Mouse (Mus musculus) MEL (cell line): Measurements from ENCODE around the gene Acoxl. TPM values are rescaled to one million over a fixed set of nuclear protein-coding genes. Genes with fewer than 3 reads are reported as not detected.

Experiments used
- DNase-seq: peaks from one replicate; pipeline ENCODE4 v3.0.0; 2011; ENCODE audit warnings: low read depth, low spot score
- H3K27ac ChIP-seq: 2 replicates; pipeline ENCODE4 v1.5.1; 2012; ENCODE audit warnings: low read depth, mild to moderate bottlenecking, control low read depth, low read length, moderate library complexity; ENCODE audit not compliant: control insufficient read depth
- H3K27me3 ChIP-seq, 2 experiments: fragments of 150-350 bp in 1 of 2; sonication (generic) in 1 of 2; 2 replicates each; pipeline ENCODE4 v1.6.1; 2012; ENCODE audit warnings: low read length in 2 of 2, mild to moderate bottlenecking in 2 of 2, improper control_type of control experiment in 1 of 2, moderate library complexity in 1 of 2; ENCODE audit not compliant: insufficient read depth in 2 of 2, control insufficient read depth in 1 of 2
- H3K36me3 ChIP-seq, 2 experiments: 2 replicates each; pipeline ENCODE4 v1.6.1; 2012 to 2014; ENCODE audit warnings: low read length in 2 of 2, improper control_type of control experiment in 1 of 2, inconsistent platforms in 1 of 2, mild to moderate bottlenecking in 1 of 2; ENCODE audit not compliant: insufficient read depth in 2 of 2, control insufficient read depth in 1 of 2
- H3K4me1 ChIP-seq, 2 experiments: fragments of 150-350 bp in 1 of 2; sonication (generic) in 1 of 2; 2 replicates each; pipeline ENCODE4 v1.6.1; 2012; ENCODE audit warnings: low read length in 2 of 2, improper control_type of control experiment in 1 of 2, mild to moderate bottlenecking in 1 of 2; ENCODE audit not compliant: insufficient read depth in 2 of 2, control insufficient read depth in 1 of 2
- H3K4me3 ChIP-seq, 2 experiments: fragments of 150-350 bp in 1 of 2; sonication (generic) in 1 of 2; 2 replicates each; pipeline ENCODE4 v1.5.1; 2012; ENCODE audit warnings: low read depth in 2 of 2, low read length in 2 of 2, mild to moderate bottlenecking in 2 of 2, moderate library complexity in 2 of 2, control low read depth in 1 of 2, improper control_type of control experiment in 1 of 2; ENCODE audit not compliant: control insufficient read depth in 1 of 2, insufficient read depth in 1 of 2
- H3K79me2 ChIP-seq: 2 replicates; pipeline ENCODE4 v1.6.1; 2012; ENCODE audit warnings: mild to moderate bottlenecking, low read length, moderate library complexity; ENCODE audit not compliant: control insufficient read depth, poor library complexity, insufficient read depth
- H3K9ac ChIP-seq: 2 replicates; pipeline ENCODE4 v1.6.1; 2012; ENCODE audit warnings: low read depth, mild to moderate bottlenecking, control low read depth, low read length, moderate library complexity; ENCODE audit not compliant: control insufficient read depth, poor library complexity, severe bottlenecking
- H3K9me3 ChIP-seq: fragments of 150-350 bp; sonication (generic); replicated peaks from 2 replicates; pipeline ENCODE4 v1.6.1; 2012; ENCODE audit warnings: mild to moderate bottlenecking, low read length, improper control_type of control experiment, moderate library complexity; ENCODE audit not compliant: insufficient read depth
- BHLHE40 ChIP-seq: IDR thresholded peaks from 2 replicates; pipeline ENCODE4 v1.6.1; 2012; ENCODE audit warnings: low read depth, mild to moderate bottlenecking, inconsistent platforms, low read length, improper control_type of control experiment, borderline replicate concordance
- CHD2 ChIP-seq: IDR thresholded peaks from 2 replicates; pipeline ENCODE4 v1.6.1; 2011; ENCODE audit warnings: low read length, improper control_type of control experiment
- CTCF ChIP-seq, 3 experiments: IDR thresholded peaks in 2 of 3; conservative IDR thresholded peaks in 1 of 3; 2 replicates each; pipeline ENCODE4 v1.5.1; 2011 to 2012; ENCODE audit warnings: low read length in 3 of 3, low read depth in 2 of 3, mild to moderate bottlenecking in 2 of 3, improper control_type of control experiment in 1 of 3, inconsistent platforms in 1 of 3, mixed read lengths in 1 of 3, moderate library complexity in 1 of 3; ENCODE audit not compliant: control insufficient read depth in 1 of 3, insufficient read depth in 1 of 3, poor library complexity in 1 of 3, severe bottlenecking in 1 of 3
- E2F4 ChIP-seq: IDR thresholded peaks from 2 replicates; pipeline ENCODE4 v1.6.1; 2011; ENCODE audit warnings: low read depth, low read length, improper control_type of control experiment, borderline replicate concordance
- ELF1 ChIP-seq: IDR thresholded peaks from 2 replicates; pipeline ENCODE4 v1.6.1; 2014; ENCODE audit warnings: low read depth, mild to moderate bottlenecking, inconsistent platforms, low read length, improper control_type of control experiment, moderate library complexity
- EP300 ChIP-seq, 2 experiments: IDR thresholded peaks; 2 replicates each; pipeline ENCODE4 v1.6.1; 2011; ENCODE audit warnings: improper control_type of control experiment in 2 of 2, low read length in 2 of 2, low read depth in 1 of 2, mild to moderate bottlenecking in 1 of 2
- ETS1 ChIP-seq: IDR thresholded peaks from 2 replicates; pipeline ENCODE4 v1.6.1; 2012; ENCODE audit warnings: low read depth, mild to moderate bottlenecking, inconsistent platforms, low read length, improper control_type of control experiment, moderate library complexity
- GABPA ChIP-seq: IDR thresholded peaks from 2 replicates; pipeline ENCODE4 v1.6.1; 2012; ENCODE audit warnings: low read depth, mild to moderate bottlenecking, inconsistent platforms, low read length, improper control_type of control experiment, moderate library complexity
- GATA1 ChIP-seq: IDR thresholded peaks from 2 replicates; pipeline ENCODE4 v1.6.1; 2011; ENCODE audit warnings: low read depth, low read length, improper control_type of control experiment
- HCFC1 ChIP-seq: IDR thresholded peaks from 2 replicates; pipeline ENCODE4 v1.6.1; 2012; ENCODE audit warnings: low read depth, mild to moderate bottlenecking, inconsistent platforms, low read length, improper control_type of control experiment, moderate library complexity
- KAT2A ChIP-seq: conservative IDR thresholded peaks from 2 replicates; pipeline ENCODE4 v1.6.1; 2012; ENCODE audit warnings: low read depth, low read length, improper control_type of control experiment, inconsistent platforms
- MAFK ChIP-seq: IDR thresholded peaks from 2 replicates; pipeline ENCODE4 v1.6.1; 2011; ENCODE audit warnings: low read depth, mild to moderate bottlenecking, low read length, improper control_type of control experiment, borderline replicate concordance
- MAX ChIP-seq: IDR thresholded peaks from 2 replicates; pipeline ENCODE4 v1.6.1; 2011; ENCODE audit warnings: low read length, improper control_type of control experiment
- MEF2A ChIP-seq: IDR thresholded peaks from 2 replicates; pipeline ENCODE4 v1.6.1; 2014; ENCODE audit warnings: low read depth, mild to moderate bottlenecking, inconsistent platforms, low read length, improper control_type of control experiment; ENCODE audit not compliant: poor library complexity, insufficient replicate concordance, severe bottlenecking; ENCODE audit errors: extremely low read depth
- MXI1 ChIP-seq: IDR thresholded peaks from 2 replicates; pipeline ENCODE4 v1.6.1; 2011; ENCODE audit warnings: mild to moderate bottlenecking, low read depth, low read length, improper control_type of control experiment
- MYB ChIP-seq: IDR thresholded peaks from 2 replicates; pipeline ENCODE4 v1.6.1; 2011; ENCODE audit warnings: mild to moderate bottlenecking, low read depth, low read length, improper control_type of control experiment
- MYC ChIP-seq: IDR thresholded peaks from 2 replicates; pipeline ENCODE4 v1.6.1; 2011; ENCODE audit warnings: low read depth, mild to moderate bottlenecking, low read length, improper control_type of control experiment, moderate library complexity
- NELFE ChIP-seq: IDR thresholded peaks from 2 replicates; pipeline ENCODE4 v1.6.1; 2011; ENCODE audit warnings: low read depth, low read length, improper control_type of control experiment
- POLR2A ChIP-seq, 2 experiments: IDR thresholded peaks; 2 replicates each; pipeline ENCODE4 v1.6.1; 2011 to 2012; ENCODE audit warnings: low read length in 2 of 2, mild to moderate bottlenecking in 2 of 2, control low read depth in 1 of 2, improper control_type of control experiment in 1 of 2, low read depth in 1 of 2, moderate library complexity in 1 of 2; ENCODE audit not compliant: control insufficient read depth in 1 of 2, insufficient read depth in 1 of 2, poor library complexity in 1 of 2
- POLR2AphosphoS2 ChIP-seq: IDR thresholded peaks from 2 replicates; pipeline ENCODE4 v1.6.1; 2011; ENCODE audit warnings: low read length, improper control_type of control experiment
- RCOR1 ChIP-seq: IDR thresholded peaks from 2 replicates; pipeline ENCODE4 v1.6.1; 2012; ENCODE audit warnings: low read depth, mild to moderate bottlenecking, inconsistent platforms, low read length, improper control_type of control experiment
- SIN3A ChIP-seq: IDR thresholded peaks from 2 replicates; pipeline ENCODE4 v1.6.1; 2012; ENCODE audit warnings: low read length, improper control_type of control experiment, inconsistent platforms
- SMC3 ChIP-seq: IDR thresholded peaks from 2 replicates; pipeline ENCODE4 v1.6.1; 2011; ENCODE audit warnings: low read depth, low read length, improper control_type of control experiment
- TAL1 ChIP-seq: IDR thresholded peaks from 2 replicates; pipeline ENCODE4 v1.6.1; 2012; ENCODE audit warnings: mild to moderate bottlenecking, inconsistent platforms, low read length, moderate library complexity, mixed read lengths
- UBTF ChIP-seq: IDR thresholded peaks from 2 replicates; pipeline ENCODE4 v1.6.1; 2012; ENCODE audit warnings: low read depth, mild to moderate bottlenecking, inconsistent platforms, low read length, improper control_type of control experiment, moderate library complexity, borderline replicate concordance; ENCODE audit not compliant: insufficient read depth
- USF1 ChIP-seq: IDR thresholded peaks from 2 replicates; pipeline ENCODE4 v1.6.1; 2014; ENCODE audit warnings: low read depth, mild to moderate bottlenecking, inconsistent platforms, low read length, improper control_type of control experiment, moderate library complexity
- USF2 ChIP-seq, 2 experiments: IDR thresholded peaks; 2 replicates each; pipeline ENCODE4 v1.6.1; 2011 to 2012; ENCODE audit warnings: improper control_type of control experiment in 2 of 2, low read length in 2 of 2, borderline replicate concordance in 1 of 2, inconsistent platforms in 1 of 2, low read depth in 1 of 2, mild to moderate bottlenecking in 1 of 2; ENCODE audit not compliant: insufficient read depth in 1 of 2
- ZC3H11A ChIP-seq: IDR thresholded peaks from 2 replicates; pipeline ENCODE4 v1.6.1; 2012; ENCODE audit warnings: low read depth, mild to moderate bottlenecking, inconsistent platforms, low read length, improper control_type of control experiment
- ZKSCAN1 ChIP-seq: IDR thresholded peaks from 2 replicates; pipeline ENCODE4 v1.6.1; 2012; ENCODE audit warnings: low read depth, mild to moderate bottlenecking, inconsistent platforms, low read length, improper control_type of control experiment, moderate library complexity
- ZMIZ1 ChIP-seq: IDR thresholded peaks from 2 replicates; pipeline ENCODE4 v1.6.1; 2012; ENCODE audit warnings: low read depth, mild to moderate bottlenecking, inconsistent platforms, low read length, improper control_type of control experiment, moderate library complexity
- ZNF384 ChIP-seq: IDR thresholded peaks from 2 replicates; pipeline ENCODE4 v1.6.1; 2012; ENCODE audit warnings: low read depth, mild to moderate bottlenecking, inconsistent platforms, low read length, improper control_type of control experiment
- polyA plus RNA-seq, 2 experiments: library from polyadenylated mRNA; stranded (reverse) in 1 of 2; unstranded in 1 of 2; fragments of >175 nt in 1 of 2; fragments of >200 nt in 1 of 2; gene quantifications; 2 replicates each; pipeline versions ENCODE4 v1.2.1 to v1.2.4; 2012; ENCODE audit warnings: low replicate concordance in 2 of 2, low read depth in 1 of 2; ENCODE audit not compliant: insufficient read length in 2 of 2, insufficient read depth in 1 of 2, missing spikeins in 1 of 2
- total RNA-seq: library from RNA; depleted of rRNA; stranded (reverse); fragments of 300-350 nt; gene quantifications from 2 replicates; pipeline ENCODE4 v1.2.3, GENCODE M21; 2012

Gene Acoxl
- total and polyA plus RNA-seq, 3 experiments = 0.31 to 0.39 TPM; not detected in 1

- Histone ChIP-seq H3K9ac (no peak overlapping the region), H3K9me3 (no peaks in the 10 kb centered on the region), H3K4me1 (peaks cover 0 to 2% of the 10 kb centered on the region in 2 experiments; a peak in 1 of 4 replicates), H3K36me3 (no peaks in the 10 kb centered on the region), H3K4me3 (no peak overlapping the region), H3K79me2 (no peaks in the 10 kb centered on the region), H3K27me3 (peaks cover 0 to 5% of the 10 kb centered on the region in 2 experiments; a peak in 2 of 4 replicates), H3K27ac (no peak overlapping the region)
- no peak for DNase-seq
- TF ChIP-seq E2F4 (no peak), GATA1 (no peak), CHD2 (no peak), SMC3 (no peak), ELF1 (no peak), SIN3A (no peak), EP300 (IDR thresholded peaks at IDR 0.05; ENCODE audit: low read depth in 1 of 2, low read length in 2 of 2) (no peak), ETS1 (no peak), ZKSCAN1 (no peak), POLR2A (IDR thresholded peaks at IDR 0.05; ENCODE audit: control insufficient read depth in 1 of 2, insufficient read depth in 1 of 2, low read depth in 1 of 2, low read length in 2 of 2, poor library complexity in 1 of 2) (no peak), MYB (no peak), ZNF384 (no peak), HCFC1 (no peak), NELFE (no peak), USF1 (no peak)
Observed at GRCm38 (mm10) chr2:127881063-127881462, 42.4 kb downstream of the Acoxl start.

DNA sequence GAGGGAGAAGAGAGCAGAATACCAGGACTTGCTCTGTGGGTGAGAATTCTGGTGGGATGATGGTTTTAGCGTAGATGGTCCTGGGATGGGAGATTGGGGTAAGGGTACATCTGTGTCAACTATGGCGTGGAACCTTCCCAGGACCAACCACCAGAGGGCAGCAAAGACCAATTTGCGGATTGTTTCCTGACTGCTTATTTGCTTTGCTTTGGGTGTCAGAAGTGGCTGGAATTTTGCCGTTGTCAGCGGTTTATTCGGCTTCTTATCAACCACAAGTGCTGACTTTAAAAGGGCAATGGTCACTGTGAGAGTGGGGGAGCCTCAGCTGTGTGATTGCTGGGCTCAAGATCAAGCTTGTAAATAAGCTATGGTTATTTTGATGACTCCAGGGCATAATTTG, 50.8 kb downstream of the Acoxl start:
- Histone ChIP-seq H3K79me2 (no peaks in the 10 kb centered on the region), H3K36me3 (peaks cover 0 to 7% of the 10 kb centered on the region in 2 experiments; a peak in 2 of 4 replicates), H3K9ac (no peak overlapping the region), H3K4me3 (no peak overlapping the region), H3K4me1 (peaks cover 0 to 13% of the 10 kb centered on the region in 2 experiments; a peak in 2 of 4 replicates), H3K27ac (no peak overlapping the region), H3K9me3 (no peaks in the 10 kb centered on the region), H3K27me3 (no peaks in the 10 kb centered on the region)
- DNase-seq = peak; percentile 83
- TF ChIP-seq SIN3A (peak; percentile 45; the same call in 1 of the 2 replicates), EP300 (IDR thresholded peaks at IDR 0.05; ENCODE audit: low read depth in 1 of 2, low read length in 2 of 2) (no peak), USF2 (IDR thresholded peaks at IDR 0.05; ENCODE audit: borderline replicate concordance in 1 of 2, insufficient read depth in 1 of 2, low read depth in 1 of 2, low read length in 2 of 2) (no peak), POLR2AphosphoS2 (no peak), CTCF (IDR thresholded peaks at IDR 0.05 in 2 of 3, conservative IDR thresholded peaks at IDR 0.05 in 1 of 3; ENCODE audit: control insufficient read depth in 1 of 3, insufficient read depth in 1 of 3, low read depth in 2 of 3, low read length in 3 of 3, poor library complexity in 1 of 3, severe bottlenecking in 1 of 3) (peak in 2 of 3 experiments; percentile 93 to 98), SMC3 (peak; percentile 99), ZC3H11A (peak; percentile 99), RCOR1 (0 out of 2 replicates have a peak, but pooled peaks have one; percentile 23), MYC (peak; percentile 48; the same call in 1 of the 2 replicates), HCFC1 (no peak), MXI1 (no peak), KAT2A (no peak), MAX (no peak), MEF2A (no peak), BHLHE40 (0 out of 2 replicates have a peak, but pooled peaks have one; percentile 15), MAFK (peak; percentile 94), POLR2A (IDR thresholded peaks at IDR 0.05; ENCODE audit: control insufficient read depth in 1 of 2, insufficient read depth in 1 of 2, low read depth in 1 of 2, low read length in 2 of 2, poor library complexity in 1 of 2) (no peak), ZMIZ1 (no peak), UBTF (no peak), TAL1 (no peak), GABPA (no peak)
